Mouse (Mus musculus): ENCODE results near the gene Olfr156. TPM values are rescaled to one million over a fixed set of nuclear protein-coding genes. Genes with fewer than 3 reads are reported as not detected.

Olfr156 gene
- total and polyA plus RNA-seq, 3 experiments = not detected

DNA sequence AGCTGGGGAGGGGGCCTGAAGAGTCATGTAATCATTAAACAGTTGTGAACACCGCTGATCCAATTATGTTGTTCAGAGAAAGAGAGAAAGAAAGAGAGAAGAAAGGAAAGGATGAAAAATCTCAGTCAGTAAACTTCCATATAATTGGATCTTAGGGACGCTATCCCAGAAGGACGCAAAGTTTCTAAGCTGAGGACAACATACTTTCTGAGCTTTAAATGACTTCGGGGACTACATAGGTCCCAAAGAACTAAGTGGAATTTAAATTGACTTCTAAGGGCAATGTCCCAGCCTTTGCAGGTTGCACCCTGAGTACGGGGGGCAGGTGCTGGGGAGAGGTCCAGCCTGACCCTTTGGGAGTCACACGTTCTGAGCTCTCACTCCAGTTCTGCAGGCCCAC lies 27.6 kb upstream of the Olfr156 start, which contains the start of gene Olfr155:
Gene Olfr155 (plus strand): TSS at position 301 of the 400 bp plus-strand sequence.
- H3K4me2 ChIP-seq (ENCODE audit: insufficient read depth, low read depth, poor library complexity, severe bottlenecking) = no peak within 1 kb of the TSS
- TF ChIP-seq TCF12 (IDR thresholded peaks at IDR 0.05; ENCODE audit: low read depth, low read length) (no peak), POLR2AphosphoS2 (IDR thresholded peaks at IDR 0.05; ENCODE audit: low read depth, low read length) (no peak), POLR2A (IDR thresholded peaks at IDR 0.05; ENCODE audit: low read depth, low read length) (no peak), ETS1 (conservative IDR thresholded peaks at IDR 0.05; ENCODE audit: low read depth, low read length) (no peak), MAX (IDR thresholded peaks at IDR 0.05; ENCODE audit: low read length) (no peak), MEF2A (IDR thresholded peaks at IDR 0.05; ENCODE audit: borderline replicate concordance, low read depth, low read length) (no peak), HCFC1 (IDR thresholded peaks at IDR 0.05; ENCODE audit: low read depth, low read length) (no peak), PAX5 (IDR thresholded peaks at IDR 0.05; ENCODE audit: low read length) (no peak), IRF4 (IDR thresholded peaks at IDR 0.05; ENCODE audit: low read depth, low read length) (no peak)
- no peaks in the 10 kb centered on the region for H3K36me3 ChIP-seq (replicated peaks in 1 of 2; ENCODE audit: control insufficient read depth in 1 of 2, insufficient read depth in 1 of 2, low read length in 1 of 2)
- peaks cover 84% of the 10 kb centered on the region for H3K27me3 ChIP-seq (replicated peaks)
- in situ Hi-C loops (cut with MboI; ENCODE audit: low pct_ligation_motif_present, low pct_unique_long_range_greater_than_20kb, low sequenced_read_pairs) (loop anchor here (10.0 kb wide), 1 partner anchor 116 kb away; the partner anchor contains the start of gene Spaar), dilution Hi-C loops (cut with MboI; ENCODE audit: extremely low pct_ligation_motif_present, extremely low pct_unique_long_range_greater_than_20kb, low sequenced_read_pairs) (no loop called here)
- no peaks in the 10 kb centered on the region for H3K4me1 ChIP-seq (ENCODE audit: control insufficient read depth in 1 of 2, insufficient read depth in 2 of 2)
- H3K4me3 ChIP-seq (replicated peaks in 1 of 3; ENCODE audit: low read depth in 2 of 3, low read length in 2 of 3, poor library complexity in 1 of 3) = no peak within 1 kb of the TSS
- peaks cover 5% of the 10 kb centered on the region for H3K9me3 ChIP-seq (replicated peaks; ENCODE audit: low read length)
- DNase-seq (ENCODE audit: extremely low read depth) = no peak
- no peak within 1 kb of the TSS for H3K27ac ChIP-seq (ENCODE audit: insufficient read depth, low read depth)
- no peaks in the 10 kb centered on the region for H3K79me2 ChIP-seq (replicated peaks; ENCODE audit: control insufficient read depth, extremely low read depth, insufficient read depth, poor library complexity, severe bottlenecking)
- no peak within 1 kb of the TSS for H3K9ac ChIP-seq (ENCODE audit: insufficient read depth, low read depth)

DNA sequence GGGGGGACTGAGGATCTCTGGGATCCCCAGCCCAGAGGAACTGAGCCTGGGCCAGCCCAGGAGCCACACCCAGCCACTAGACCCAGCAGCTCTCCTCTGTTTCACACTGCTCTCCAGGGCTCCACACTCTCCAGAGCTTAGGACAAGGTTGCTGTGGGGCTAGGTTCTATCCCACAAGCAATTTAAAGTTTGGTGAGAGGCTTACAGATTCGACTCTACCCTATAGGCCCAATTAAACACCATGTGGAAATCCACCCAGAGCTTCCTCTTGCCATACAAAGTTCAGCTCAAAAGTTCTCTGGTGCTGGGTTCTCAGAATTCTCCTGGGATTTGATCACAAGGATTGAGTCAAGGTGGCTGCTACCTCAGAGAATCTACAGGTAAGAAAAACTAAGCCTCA lies 16.4 kb upstream of the Olfr156 start, which contains the start of gene Olfr157:
Gene Olfr157 (minus strand): TSS at position 101 of the 400 bp plus-strand sequence.
- Histone ChIP-seq H3K27ac (ENCODE audit: insufficient read depth, low read depth) (no peak within 1 kb of the TSS), H3K9me3 (replicated peaks; ENCODE audit: low read length) (peaks cover 9% of the 10 kb centered on the region), H3K36me3 (replicated peaks in 1 of 2; ENCODE audit: control insufficient read depth in 1 of 2, insufficient read depth in 1 of 2, low read length in 1 of 2) (no peaks in the 10 kb centered on the region), H3K4me3 (replicated peaks in 1 of 3; ENCODE audit: low read depth in 2 of 3, low read length in 2 of 3, poor library complexity in 1 of 3) (no peak within 1 kb of the TSS), H3K4me1 (ENCODE audit: control insufficient read depth in 1 of 2, insufficient read depth in 2 of 2) (peaks cover 0 to under 1% of the 10 kb centered on the region in 2 experiments; a peak in 1 of 4 replicates), H3K4me2 (ENCODE audit: insufficient read depth, low read depth, poor library complexity, severe bottlenecking) (no peak within 1 kb of the TSS), H3K79me2 (replicated peaks; ENCODE audit: control insufficient read depth, extremely low read depth, insufficient read depth, poor library complexity, severe bottlenecking) (no peaks in the 10 kb centered on the region), H3K9ac (ENCODE audit: insufficient read depth, low read depth) (no peak within 1 kb of the TSS), H3K27me3 (replicated peaks) (peaks cover 32% of the 10 kb centered on the region)
- TF ChIP-seq MAZ (IDR thresholded peaks at IDR 0.05; ENCODE audit: low read depth, low read length) (no peak), NELFE (IDR thresholded peaks at IDR 0.05; ENCODE audit: low read depth, low read length) (no peak), EP300 (IDR thresholded peaks at IDR 0.05; ENCODE audit: low read length) (no peak), PAX5 (IDR thresholded peaks at IDR 0.05; ENCODE audit: low read length) (no peak)
- in situ Hi-C loops (cut with MboI; ENCODE audit: low pct_ligation_motif_present, low pct_unique_long_range_greater_than_20kb, low sequenced_read_pairs) = no loop called here
- dilution Hi-C loops (cut with MboI; ENCODE audit: extremely low pct_ligation_motif_present, extremely low pct_unique_long_range_greater_than_20kb, low sequenced_read_pairs) = no loop called here
- DNase-seq (ENCODE audit: extremely low read depth) = no peak

DNA sequence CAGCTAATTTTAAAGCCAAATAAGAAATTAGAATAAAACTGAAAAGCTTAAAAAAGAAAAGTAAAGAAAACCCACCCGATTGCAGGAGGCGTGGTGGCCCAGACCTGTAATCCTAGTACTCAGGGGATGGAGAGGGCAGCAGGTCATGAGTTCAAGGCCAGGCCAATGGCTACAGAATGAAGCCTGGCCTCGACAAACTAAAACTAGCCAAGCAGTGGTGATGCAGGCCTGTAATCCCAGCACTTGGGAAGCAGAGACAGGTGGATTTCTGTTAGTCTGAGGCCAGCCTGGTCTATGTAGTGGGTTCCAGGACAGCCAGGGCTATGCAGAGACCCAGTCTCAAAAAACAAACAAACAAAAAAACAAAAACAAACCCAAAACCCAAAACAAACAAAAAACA lies 14.6 kb upstream of the Olfr156 start:
- Histone ChIP-seq H3K79me2 (replicated peaks; ENCODE audit: control insufficient read depth, extremely low read depth, insufficient read depth, poor library complexity, severe bottlenecking) (no peaks in the 10 kb centered on the region), H3K27ac (ENCODE audit: insufficient read depth, low read depth) (no peak overlapping the region), H3K9ac (ENCODE audit: insufficient read depth, low read depth) (no peak overlapping the region), H3K9me3 (replicated peaks; ENCODE audit: low read length) (peaks cover 3% of the 10 kb centered on the region), H3K4me2 (ENCODE audit: insufficient read depth, low read depth, poor library complexity, severe bottlenecking) (no peak overlapping the region), H3K4me3 (replicated peaks in 1 of 3; ENCODE audit: low read depth in 2 of 3, low read length in 2 of 3, poor library complexity in 1 of 3) (no peak overlapping the region), H3K27me3 (replicated peaks) (peaks cover 36% of the 10 kb centered on the region), H3K4me1 (ENCODE audit: control insufficient read depth in 1 of 2, insufficient read depth in 2 of 2) (peaks cover 0 to 13% of the 10 kb centered on the region in 2 experiments; a peak in 2 of 4 replicates), H3K36me3 (replicated peaks in 1 of 2; ENCODE audit: control insufficient read depth in 1 of 2, insufficient read depth in 1 of 2, low read length in 1 of 2) (no peaks in the 10 kb centered on the region)
- TF ChIP-seq RCOR1 (conservative IDR thresholded peaks at IDR 0.05; ENCODE audit: low read depth, low read length) (no peak), NRF1 (IDR thresholded peaks at IDR 0.05; ENCODE audit: low read depth, low read length) (no peak), TCF12 (IDR thresholded peaks at IDR 0.05; ENCODE audit: low read depth, low read length) (no peak), ZC3H11A (IDR thresholded peaks at IDR 0.05; ENCODE audit: low read depth, low read length) (no peak), POLR2A (IDR thresholded peaks at IDR 0.05; ENCODE audit: low read depth, low read length) (no peak), MXI1 (IDR thresholded peaks at IDR 0.05; ENCODE audit: low read depth, low read length) (no peak), UBTF (IDR thresholded peaks at IDR 0.05; ENCODE audit: low read depth, low read length) (no peak), MYC (IDR thresholded peaks at IDR 0.05; ENCODE audit: low read depth, low read length) (no peak), PAX5 (IDR thresholded peaks at IDR 0.05; ENCODE audit: low read length) (no peak), MEF2A (IDR thresholded peaks at IDR 0.05; ENCODE audit: borderline replicate concordance, low read depth, low read length) (no peak)
- in situ Hi-C loops (cut with MboI; ENCODE audit: low pct_ligation_motif_present, low pct_unique_long_range_greater_than_20kb, low sequenced_read_pairs) = no loop called here
- no peak for DNase-seq (ENCODE audit: extremely low read depth)
- dilution Hi-C loops (cut with MboI; ENCODE audit: extremely low pct_ligation_motif_present, extremely low pct_unique_long_range_greater_than_20kb, low sequenced_read_pairs) = no loop called here

Measured in CH12.LX (cell line).